Mouse (Mus musculus): ENCODE results near the gene Fam117a.
"Not testable (repeated sequence)": the region's sequence is repeated elsewhere in the genome, so short reads cannot be mapped to it uniquely, and the experiment has no call there.

Fam117a gene

DNA sequence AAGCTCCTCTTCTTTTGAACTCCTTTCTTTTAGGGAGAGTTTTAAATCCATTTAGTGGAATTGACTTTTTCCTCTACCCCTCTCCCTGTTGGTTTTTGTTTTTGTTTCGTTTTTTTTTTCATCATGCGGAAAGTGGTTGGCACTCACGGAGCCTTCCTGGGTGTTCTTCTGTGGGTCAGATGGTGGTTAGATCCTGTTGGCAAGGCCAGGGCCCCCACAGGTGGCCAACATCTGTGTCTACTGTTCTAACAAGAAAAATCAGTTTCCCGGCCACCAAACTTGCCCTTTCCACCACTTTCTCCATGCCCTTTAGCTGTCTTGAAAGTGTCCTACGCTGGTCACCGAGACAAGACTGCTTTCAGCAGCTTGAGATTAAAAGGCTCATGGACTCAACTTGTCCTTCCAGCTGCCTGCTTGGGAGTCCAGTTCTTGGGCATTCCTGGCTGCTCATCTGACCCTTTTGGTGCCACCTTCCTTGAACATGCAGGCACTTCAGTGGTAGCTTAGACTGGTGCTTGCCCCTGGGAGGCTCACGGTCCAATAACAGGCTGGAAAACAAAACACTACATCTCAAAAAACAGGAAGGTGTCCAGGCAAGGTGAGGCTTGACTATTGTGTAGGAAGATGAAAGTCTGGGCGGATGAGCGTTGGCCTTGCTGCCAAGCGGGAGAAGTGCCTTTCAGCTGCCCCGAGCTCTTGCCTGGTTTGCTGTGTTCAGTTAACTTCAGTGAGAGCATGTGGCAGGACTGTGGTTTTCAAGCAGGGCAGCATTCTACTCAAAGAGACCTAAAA lies 56.1 kb downstream of the Fam117a start:
- DNase-seq (ENCODE audit: low read depth, low spot score), result no peak

DNA sequence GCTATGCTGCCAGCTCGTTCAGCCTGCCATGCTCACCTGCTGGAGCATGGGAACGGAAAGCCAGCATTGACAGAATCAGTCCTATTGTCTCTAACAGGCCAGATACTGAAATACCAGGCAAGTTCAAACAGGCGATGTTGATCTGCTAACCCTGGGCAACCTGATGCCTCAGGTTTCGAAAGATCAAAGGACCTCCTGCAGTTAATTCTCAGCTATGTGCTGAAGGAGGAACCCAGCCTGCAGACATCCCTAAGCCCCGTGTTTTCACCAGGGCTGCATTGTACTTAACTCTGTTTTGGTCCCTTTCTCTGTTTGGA lies 56.6 kb downstream of the Fam117a start:
- peak; percentile 38 for DNase-seq (ENCODE audit: low read depth, low spot score)

DNA sequence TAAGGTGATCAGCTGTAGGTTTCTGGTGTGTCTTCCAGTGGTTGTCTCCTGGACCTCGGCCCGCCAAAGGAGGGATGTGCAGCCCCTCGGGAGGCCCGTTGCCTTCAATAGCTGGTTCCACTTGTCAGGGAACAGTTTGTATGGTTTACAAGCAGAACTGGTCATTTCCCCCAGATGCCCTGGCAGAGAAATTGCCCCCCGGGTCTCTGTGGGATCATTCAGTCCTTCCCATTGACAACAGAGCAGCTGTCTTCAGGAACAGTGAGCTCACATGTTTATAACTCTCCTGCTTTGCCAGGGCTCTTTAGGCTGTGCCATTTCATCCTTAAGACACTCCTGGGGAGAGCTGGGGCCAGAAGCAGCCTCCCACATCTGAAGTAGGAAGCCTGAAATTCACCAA lies 57.3 kb downstream of the Fam117a start:
- DNase-seq (ENCODE audit: low read depth, low spot score), result no peak

DNA sequence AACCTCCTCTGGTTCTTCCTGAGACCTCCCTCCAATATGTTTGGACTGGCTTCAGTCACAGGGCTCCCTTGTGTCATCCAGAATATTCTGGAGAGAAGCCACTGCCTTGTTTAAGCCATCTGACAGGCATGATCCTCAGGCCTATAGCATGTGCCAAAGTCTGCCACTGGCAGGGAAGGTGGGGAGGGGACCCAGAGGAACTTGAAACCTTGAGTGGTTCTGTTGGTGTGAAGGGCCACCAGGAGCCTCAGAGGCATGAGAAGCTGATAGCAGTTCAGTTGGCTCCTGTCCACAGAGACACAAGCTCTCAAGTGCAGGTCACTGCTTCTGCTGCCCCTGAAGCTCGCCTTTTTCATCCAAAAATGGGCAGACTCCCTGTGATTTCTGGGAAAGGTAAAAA lies 59.7 kb downstream of the Fam117a start:
- no peak for DNase-seq (ENCODE audit: low read depth, low spot score)

DNA sequence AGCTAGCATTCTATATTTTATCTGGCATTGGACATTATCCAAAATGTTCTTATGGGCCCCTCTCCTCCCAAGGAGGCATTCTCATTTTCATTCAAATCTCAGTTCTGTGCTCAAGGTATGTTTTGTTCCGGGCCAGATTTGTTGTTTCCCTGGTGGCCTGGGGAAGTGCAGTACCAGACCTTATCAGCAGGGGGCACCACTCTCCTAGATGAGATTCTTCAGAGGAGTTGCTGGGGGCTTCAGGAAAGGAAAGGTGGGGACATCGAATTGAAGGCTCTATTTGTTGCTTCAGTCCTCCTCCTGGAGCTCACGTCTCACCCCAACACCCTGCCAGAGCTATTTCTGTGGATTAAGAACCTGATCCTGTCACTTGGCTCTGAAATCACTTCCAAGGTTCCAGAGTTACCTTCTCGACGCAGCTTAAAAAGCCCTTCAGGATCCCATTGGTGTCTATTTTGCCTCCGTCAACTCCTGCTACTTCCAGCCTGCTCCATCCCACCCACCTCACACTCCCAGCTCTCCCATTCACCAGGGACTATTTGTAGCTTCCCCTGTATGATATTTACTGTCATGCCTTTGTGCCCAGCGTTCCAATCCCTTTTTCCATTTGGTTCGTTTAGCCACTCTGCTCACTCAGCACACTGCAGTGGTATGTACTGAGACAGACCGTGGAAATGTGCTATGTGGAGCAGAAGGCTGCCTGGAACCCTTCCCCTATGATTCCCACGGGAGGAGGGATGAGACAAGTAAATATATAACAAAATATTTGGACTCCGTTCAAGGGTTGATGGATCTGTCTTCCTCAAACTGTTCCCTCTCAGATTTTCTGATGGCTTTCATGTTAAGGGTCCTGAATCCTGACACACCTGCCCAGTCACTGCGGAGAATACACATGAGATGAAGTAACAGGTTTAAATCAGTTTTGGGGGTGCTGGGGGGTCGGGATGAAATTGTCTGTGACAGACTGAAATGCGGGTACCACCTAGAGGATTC lies 61.3 kb downstream of the Fam117a start:
- peak; percentile 76 for DNase-seq (ENCODE audit: low read depth, low spot score)

DNA sequence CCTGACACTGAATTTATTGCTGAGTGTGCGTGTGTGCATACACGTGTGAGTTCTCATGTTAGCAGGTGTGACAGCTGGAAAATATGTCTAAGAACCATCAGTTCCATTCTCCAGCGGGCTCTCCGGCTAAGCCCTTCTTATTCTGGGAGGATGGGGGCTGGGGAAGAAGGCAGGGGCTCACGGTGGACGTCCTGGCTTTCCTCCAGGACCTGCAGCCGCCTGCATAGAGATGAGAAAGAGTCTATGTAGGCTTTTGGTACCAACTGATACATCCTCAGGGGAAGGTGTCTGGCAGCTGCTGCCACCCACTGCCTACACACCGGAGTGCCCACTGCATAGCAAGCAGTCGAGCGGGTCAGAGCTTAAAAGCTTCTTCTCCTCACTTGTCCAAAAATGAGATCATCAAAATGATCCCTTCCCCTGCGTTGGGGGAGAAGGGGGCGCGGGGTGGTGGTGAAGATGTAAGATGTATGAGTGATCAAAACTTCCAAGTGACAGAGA lies 62.8 kb downstream of the Fam117a start:
- no peak for DNase-seq (ENCODE audit: low read depth, low spot score)

DNA sequence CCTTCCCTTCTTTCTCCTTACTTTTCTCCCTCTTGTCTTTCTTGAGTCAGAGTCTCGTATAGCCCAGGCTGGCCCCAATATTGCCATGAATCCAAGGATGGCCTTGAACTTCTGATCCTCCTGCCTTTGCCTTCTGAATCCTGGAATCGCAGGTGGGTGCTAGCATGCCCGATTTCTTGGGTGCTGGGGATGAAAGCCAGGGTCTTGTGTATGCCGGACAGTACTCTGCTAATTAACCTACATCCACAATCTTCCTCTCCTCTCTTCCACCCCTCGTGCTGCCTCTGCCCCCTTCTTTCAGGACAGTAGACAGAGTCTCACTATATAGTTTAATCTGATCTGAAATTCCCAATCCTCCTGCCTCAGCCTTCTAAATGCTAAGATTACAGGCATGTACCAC lies 64.8 kb downstream of the Fam117a start:
- no peak for DNase-seq (ENCODE audit: low read depth, low spot score)

DNA sequence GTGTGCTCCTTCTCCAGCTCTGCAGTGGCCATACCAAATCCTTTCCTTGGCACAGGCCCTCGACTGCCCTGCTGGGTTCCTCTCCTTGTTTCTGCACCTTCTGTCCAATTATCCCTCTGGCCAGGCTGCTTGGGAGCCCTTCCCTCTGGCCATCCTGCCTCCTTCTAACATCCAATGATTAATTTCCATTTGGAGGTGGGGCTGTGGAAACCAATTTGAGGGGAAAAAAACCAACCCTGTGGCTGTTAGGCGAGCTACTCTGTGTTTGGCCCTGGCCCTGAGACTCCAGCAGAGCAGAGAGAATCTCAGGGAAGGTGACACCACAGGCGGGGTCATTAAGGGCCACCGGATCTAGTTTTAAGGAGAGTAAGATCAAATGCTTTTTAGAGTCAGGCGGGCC lies 65.4 kb downstream of the Fam117a start:
- peak; percentile 34 for DNase-seq (ENCODE audit: low read depth, low spot score)

DNA sequence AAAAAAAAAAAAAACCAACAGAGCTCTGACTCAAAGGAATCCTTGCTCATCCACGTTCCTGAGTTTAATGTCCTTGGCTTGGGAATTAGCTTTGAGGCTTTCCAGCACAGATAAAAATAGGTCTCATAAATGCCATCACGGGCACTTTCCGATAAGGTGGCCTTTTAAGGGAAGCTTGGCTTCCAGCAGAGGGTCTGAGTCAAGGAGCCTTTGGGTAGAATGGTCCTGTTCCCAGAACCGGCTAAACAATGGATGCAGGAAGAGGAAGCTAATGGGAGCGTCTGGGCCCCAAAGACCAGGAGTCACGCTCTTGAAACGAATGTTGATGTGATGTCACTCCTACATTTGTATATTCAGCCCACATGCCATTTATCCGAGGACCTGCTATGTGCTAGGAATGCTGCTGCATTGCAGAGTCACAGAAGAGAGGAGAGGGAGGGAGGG lies 65.9 kb downstream of the Fam117a start:
- peak; percentile 47 for DNase-seq (ENCODE audit: low read depth, low spot score)

DNA sequence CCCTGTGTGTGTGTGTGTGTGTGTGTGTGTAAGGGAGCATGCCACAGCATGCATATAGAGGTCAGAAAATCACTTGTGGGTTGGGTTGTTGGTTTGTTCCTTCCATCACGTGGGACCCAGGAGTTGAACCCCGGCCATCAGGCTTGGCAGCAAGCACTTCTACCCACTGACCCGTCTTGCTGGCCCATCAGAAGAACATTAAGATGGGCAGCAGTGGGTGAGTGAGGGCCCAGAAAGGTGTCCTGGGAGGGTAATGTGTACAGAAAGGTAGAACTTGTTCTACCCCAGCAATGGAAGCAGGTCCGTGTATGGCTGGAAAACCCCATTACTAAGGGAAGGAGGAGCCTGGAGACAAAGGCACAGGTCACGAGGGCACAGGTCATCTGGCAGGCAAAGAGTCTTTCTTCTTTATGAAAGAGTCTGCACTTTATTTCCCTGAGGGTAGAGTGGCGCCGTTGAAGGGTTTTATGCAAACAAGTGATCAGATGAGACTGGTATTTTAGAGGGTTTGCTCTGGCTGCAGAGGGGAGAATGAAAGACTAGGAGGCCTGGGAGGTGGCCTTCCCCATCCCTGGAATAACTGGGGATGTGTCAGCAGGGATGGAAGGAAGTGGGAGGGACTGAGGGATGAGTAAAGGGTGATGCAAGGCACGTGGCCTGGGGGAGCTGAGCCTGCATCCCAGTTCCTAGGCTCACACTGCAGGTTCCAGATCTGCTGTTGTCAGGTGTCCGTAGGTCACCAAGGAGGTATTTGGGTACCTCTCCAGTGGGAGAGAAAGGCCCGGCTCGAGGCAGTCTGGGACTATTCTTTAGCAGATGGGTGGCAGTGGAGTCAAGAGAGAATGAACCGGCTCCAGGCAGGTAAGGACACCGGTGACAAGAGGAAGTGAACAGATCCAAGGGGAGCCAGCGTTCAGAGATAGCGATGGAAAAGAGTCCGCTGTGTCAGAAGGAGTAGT lies 66.8 kb downstream of the Fam117a start:
- peak; percentile 65 for DNase-seq (ENCODE audit: low read depth, low spot score)

DNA sequence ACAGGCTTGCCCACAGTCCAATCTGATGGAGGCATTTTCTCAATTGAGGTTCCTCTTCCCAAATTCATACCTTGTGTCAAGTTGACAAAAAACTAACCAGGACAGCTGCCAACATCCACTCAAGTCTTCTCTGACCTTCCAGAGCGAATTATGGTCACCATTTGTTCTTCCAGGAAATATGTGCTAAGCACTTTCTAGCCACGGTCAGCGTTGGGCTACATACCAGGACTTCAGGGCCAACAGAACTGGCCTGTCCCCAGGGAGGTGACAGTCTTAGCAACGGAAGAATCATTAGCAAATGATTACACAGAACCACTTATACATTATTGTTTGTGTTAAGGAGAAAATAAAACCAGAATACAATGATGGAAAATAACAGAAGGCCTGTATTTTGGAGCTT lies 69.0 kb downstream of the Fam117a start:
- DNase-seq (ENCODE audit: low read depth, low spot score), result no peak

DNA sequence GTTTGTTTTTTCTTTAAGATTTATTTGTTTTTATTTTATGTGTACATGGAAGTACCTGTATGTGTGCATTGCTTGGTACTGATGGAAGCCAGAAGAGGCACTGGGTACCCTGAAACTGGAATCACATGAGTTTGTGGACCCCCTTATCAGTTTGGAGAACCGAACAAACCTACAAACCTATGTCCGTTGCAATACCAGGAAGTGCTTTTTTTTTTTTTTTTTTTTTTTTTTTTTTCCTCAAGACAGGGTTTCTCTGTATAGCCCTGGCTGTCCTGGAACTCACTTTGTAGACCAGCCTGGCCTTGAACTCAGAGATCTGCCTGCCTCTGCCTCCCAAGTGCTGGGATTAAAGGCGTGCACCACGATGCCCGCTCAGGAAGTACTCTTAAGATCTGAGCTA lies 69.6 kb downstream of the Fam117a start:
- not testable (repeated sequence) for DNase-seq (ENCODE audit: low read depth, low spot score)

DNA sequence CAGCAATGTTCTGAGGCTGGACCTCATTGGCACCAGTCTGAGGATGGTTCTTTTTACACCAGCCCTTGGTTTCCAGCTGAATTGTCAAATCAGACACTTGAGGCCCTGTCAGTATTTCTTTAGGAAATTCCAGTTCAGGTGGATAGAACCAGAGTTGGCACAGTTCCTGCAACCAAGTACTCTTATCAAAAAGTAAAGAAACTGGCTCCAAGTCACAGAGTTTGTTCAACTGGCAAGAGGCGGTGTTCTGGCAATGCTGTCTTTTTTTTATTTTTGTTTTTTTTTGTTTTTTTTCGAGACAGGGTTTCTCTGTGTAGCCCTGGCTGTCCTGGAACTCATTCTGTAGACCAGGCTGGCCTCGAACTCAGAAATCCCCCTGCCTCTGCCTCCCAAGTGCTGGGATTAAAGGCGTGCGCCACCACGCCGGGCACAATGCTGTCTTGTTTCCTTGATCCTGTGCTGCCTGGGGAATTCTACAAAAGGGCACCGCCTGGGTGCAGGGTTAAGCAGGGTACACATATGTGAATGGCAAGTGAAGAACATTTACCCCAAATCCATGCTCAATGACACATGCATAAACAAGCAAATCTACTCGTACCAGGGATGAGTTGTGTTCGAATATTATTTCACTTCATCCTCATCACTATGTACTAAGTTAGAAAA lies 72.8 kb downstream of the Fam117a start:
- no peak for DNase-seq (ENCODE audit: low read depth, low spot score)

DNA sequence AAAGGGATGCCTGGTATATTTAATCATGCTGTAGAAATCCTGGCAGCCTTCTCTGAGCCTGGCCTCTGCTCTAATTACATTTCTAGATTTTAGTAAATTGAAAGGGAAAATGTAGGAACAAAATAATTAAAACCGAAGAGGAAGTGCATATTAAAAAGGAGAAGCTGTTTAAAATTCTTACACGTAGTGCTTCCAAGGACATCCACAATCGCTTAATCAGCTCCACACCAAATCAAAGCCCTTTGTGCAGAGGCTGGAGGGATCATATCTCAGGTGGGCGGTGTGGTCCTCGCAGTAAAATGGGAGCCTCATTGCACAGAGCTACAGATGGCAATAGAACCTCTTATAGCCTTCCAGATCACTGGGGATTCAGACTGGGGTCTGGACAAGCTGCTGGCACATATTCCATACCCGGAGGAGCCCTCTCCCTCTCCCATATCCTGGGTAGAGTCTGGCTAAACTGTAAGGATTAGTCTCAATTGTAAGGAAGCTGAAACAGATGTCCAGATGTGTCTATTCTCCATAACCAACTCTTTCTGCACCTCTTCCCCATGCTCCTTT lies 74.7 kb downstream of the Fam117a start:
- no peak for DNase-seq (ENCODE audit: low read depth, low spot score)

DNA sequence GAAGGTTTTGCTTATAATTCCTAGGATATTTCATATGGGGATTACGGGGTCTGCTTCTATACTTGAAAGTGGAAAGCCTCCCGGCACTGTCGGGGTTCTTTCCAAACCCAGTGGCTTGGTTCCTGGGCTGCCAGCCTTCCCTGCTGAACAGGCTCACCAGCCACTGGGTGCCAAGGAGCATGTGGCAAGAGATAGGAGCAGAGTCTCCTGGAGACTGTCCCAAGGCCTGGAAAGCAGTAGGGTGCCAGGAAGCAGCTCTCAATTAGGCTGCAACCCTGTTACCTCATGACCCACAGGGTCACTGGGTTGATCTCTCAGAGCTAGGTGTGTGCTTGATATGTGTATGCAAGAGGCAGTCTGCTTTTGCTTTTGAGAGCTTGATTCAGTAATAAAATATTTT lies 75.8 kb downstream of the Fam117a start:
- DNase-seq (ENCODE audit: low read depth, low spot score), result no peak

DNA sequence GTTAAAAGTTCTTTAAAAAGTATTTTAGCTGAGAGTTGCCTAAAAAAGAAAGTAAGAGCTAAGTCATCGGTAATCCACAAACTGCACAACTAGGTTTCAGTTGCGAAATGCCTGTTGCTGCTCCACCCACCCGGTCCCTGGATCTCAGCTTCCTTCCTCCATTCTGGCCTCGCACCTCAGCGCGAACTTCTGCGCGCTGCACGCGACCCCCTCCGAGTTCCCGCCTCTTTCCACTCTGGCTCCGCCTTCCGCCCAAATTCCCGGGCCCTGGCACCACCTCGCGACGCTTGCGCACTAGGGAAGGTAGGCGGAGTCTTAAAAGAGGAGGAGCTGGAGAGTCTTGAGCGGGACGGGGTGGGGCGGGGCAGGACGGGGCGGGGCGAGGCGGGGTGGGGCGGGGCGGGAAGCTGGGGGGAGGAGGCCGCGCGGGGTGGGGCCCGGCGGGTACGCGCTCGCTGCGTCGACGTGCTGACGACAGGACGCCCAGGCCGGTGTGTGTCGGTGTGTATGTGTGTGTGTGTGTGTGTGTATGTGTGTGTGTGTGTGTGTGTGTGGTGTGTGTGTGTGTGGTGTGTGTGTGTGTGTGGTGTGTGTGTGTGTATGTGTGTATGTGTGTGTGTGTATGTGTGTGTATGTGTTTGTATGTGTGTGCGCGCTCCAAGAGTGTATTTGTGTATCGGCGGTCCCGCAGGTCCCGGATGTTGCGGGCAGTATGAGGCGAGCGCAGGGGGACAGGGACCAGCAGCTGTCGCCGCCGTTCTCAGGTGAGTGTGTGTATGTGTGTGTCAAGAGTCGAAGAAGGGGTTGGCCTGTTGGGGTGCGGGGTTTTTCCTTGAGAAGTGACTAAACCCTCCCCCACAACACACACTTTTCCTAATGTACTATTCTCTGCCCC lies 77.1 kb downstream of the Fam117a start, which contains the start of gene Spop:
Gene Spop, plus strand, starts transcription at position 440 of the 895 bp plus-strand sequence.
- DNase-seq (ENCODE audit: low read depth, low spot score), result peak; percentile 96

DNA sequence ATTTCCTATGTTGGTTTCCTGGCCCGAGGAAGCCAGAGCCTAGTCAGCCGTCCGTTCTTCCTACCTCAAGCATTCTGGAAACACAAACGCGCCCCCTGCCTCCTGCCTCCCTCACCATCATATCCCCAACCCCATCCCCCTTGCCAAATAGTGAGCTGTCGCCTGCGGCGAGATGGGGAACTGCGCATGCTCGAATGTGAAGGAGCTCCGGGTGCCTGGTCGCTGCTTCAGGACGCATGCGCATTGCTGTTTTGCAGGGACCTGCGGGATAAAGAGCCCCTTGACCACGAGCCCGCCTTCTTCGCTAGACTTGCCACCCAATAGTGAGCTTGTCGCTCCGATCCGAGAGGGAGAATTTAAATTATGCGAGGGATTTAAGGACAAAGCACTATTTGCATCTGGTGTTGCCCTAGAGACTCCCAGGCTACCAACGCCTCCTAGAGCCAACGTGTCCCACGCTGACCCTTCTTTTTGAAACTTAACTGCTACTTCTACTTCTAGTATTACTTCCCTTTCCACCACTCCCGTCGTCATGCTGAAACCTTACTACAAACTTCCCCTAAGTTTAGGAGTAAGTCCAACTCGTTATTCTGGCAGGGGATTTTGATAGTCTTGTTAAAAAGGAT lies 77.8 kb downstream of the Fam117a start:
- DNase-seq (ENCODE audit: low read depth, low spot score), result peak; percentile 99

DNA sequence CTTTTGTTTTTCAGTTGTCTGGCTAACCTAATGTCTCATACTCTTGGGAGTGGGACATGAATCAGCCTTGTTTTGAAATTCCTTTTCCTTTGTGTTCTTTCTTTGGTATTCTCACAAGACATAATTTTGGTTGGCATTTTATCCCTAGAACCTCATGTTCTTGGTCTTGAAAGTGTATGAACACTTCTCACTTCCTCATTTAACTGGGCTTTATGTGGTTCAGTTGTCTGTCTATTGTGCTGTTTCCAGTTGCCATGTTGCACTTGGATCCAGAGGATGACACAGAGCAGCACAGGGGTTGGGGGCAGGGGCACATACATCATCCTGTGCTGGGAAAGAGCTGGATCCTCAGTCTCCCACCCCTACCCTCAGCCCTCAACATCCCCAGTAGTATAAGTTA lies 79.1 kb downstream of the Fam117a start:
- no peak for DNase-seq (ENCODE audit: low read depth, low spot score)

DNA sequence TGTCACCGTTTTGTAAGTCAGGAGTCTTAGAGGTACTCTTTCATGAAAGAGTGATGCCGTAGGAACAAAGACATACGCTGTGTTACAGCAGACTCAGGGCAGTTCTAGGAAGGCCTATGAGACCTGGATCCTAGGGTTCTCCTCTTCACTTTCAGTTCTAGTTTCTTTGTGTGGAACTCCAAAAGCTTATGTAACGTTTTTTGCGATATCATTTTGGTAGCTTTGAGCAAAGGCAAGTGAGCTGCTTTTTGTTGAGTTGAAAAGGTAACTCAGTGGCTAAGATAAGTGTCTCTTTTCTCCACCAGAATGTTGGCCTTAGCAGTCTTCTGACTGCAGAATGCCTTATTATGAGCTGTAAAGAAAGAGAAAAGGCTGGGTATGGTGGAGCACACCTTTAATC lies 80.5 kb downstream of the Fam117a start:
- DNase-seq (ENCODE audit: low read depth, low spot score), result no peak
